Mouse (Mus musculus): Measurements from ENCODE around the gene Hist1h2ag. TPM values are rescaled to one million over a fixed set of nuclear protein-coding genes. Genes with fewer than 3 reads are reported as not detected.
"Not testable (repeated sequence)": the region's sequence is repeated elsewhere in the genome, so short reads cannot be mapped to it uniquely, and the experiment has no call there.

Gene Hist1h2ag
- polyA plus RNA-seq (2012; rRNA removed): 0.63 and 1.1 TPM in 2 replicates

- TF ChIP-seq POLR2A (IDR thresholded peaks at IDR 0.05; ENCODE audit: extremely low read depth, insufficient read depth, low read length): peak; percentile 90
- H3K4me1 ChIP-seq (ENCODE audit: control insufficient read depth, insufficient read depth, low read length): not testable (repeated sequence)
- H3K4me3 ChIP-seq (ENCODE audit: insufficient read depth, low read length): peak within 1 kb of the TSS; percentile 46
- H3K27ac ChIP-seq (ENCODE audit: insufficient read depth, low read length): peak within 1 kb of the TSS; percentile 85
Observed at GRCm38 (mm10) chr13:22042568-22043502, at the start of gene Hist1h2ag, which contains the start of gene Hist1h2bj. Hist1h2ag (minus strand) TSS chr13:22042944. Hist1h2bj (plus strand) TSS chr13:22043214.

- H3K4me3 ChIP-seq (ENCODE audit: insufficient read depth, low read length); H3K27ac ChIP-seq (ENCODE audit: insufficient read depth, low read length); H3K4me1 ChIP-seq (ENCODE audit: control insufficient read depth, insufficient read depth, low read length): not testable (repeated sequence)
Observed at GRCm38 (mm10) chr13:22084140-22084539, 41.4 kb upstream of the Hist1h2ag start, which contains the start of gene Vmn1r188. Vmn1r188 (plus strand) TSS chr13:22084440.

- TF ChIP-seq CTCF (IDR thresholded peaks at IDR 0.05; ENCODE audit: extremely low read depth, insufficient read depth, low read length): no peak
- no peak for TF ChIP-seq POLR2A (IDR thresholded peaks at IDR 0.05; ENCODE audit: extremely low read depth, insufficient read depth, low read length)
- Histone ChIP-seq H3K4me3 (ENCODE audit: insufficient read depth, low read length) (no peak overlapping the region), H3K4me1 (ENCODE audit: control insufficient read depth, insufficient read depth, low read length) (no peaks in the 10 kb centered on the region), H3K27ac (ENCODE audit: insufficient read depth, low read length) (no peak overlapping the region)
Observed at GRCm38 (mm10) chr13:22063468-22063867, 20.7 kb upstream of the Hist1h2ag start.

GRCm38 (mm10) chr13:22061422-22061821 is 18.7 kb upstream of the Hist1h2ag start:
- Histone ChIP-seq H3K4me3 (ENCODE audit: insufficient read depth, low read length) (no peak overlapping the region), H3K27ac (ENCODE audit: insufficient read depth, low read length) (no peak overlapping the region), H3K4me1 (ENCODE audit: control insufficient read depth, insufficient read depth, low read length) (no peaks in the 10 kb centered on the region)
- TF ChIP-seq CTCF (IDR thresholded peaks at IDR 0.05; ENCODE audit: extremely low read depth, insufficient read depth, low read length) (no peak), POLR2A (IDR thresholded peaks at IDR 0.05; ENCODE audit: extremely low read depth, insufficient read depth, low read length) (no peak)

- no peak for TF ChIP-seq POLR2A (IDR thresholded peaks at IDR 0.05; ENCODE audit: extremely low read depth, insufficient read depth, low read length)
- TF ChIP-seq CTCF (IDR thresholded peaks at IDR 0.05; ENCODE audit: extremely low read depth, insufficient read depth, low read length): no peak
- no peak overlapping the region for H3K4me3 ChIP-seq (ENCODE audit: insufficient read depth, low read length)
- no peaks in the 10 kb centered on the region for H3K4me1 ChIP-seq (ENCODE audit: control insufficient read depth, insufficient read depth, low read length)
- no peak overlapping the region for H3K27ac ChIP-seq (ENCODE audit: insufficient read depth, low read length)
Observed at GRCm38 (mm10) chr13:22053754-22054153, 11.0 kb upstream of the Hist1h2ag start.

- Histone ChIP-seq H3K27ac (ENCODE audit: insufficient read depth, low read length) (no peak overlapping the region), H3K4me1 (ENCODE audit: control insufficient read depth, insufficient read depth, low read length) (no peaks in the 10 kb centered on the region), H3K4me3 (ENCODE audit: insufficient read depth, low read length) (peak overlapping the region; percentile 49; the same call in 1 of the 2 replicates)
- TF ChIP-seq POLR2A (IDR thresholded peaks at IDR 0.05; ENCODE audit: extremely low read depth, insufficient read depth, low read length) (no peak), CTCF (IDR thresholded peaks at IDR 0.05; ENCODE audit: extremely low read depth, insufficient read depth, low read length) (no peak)
Observed at GRCm38 (mm10) chr13:22051523-22051859, 8.7 kb upstream of the Hist1h2ag start.

- H3K4me3 ChIP-seq (ENCODE audit: insufficient read depth, low read length): peak overlapping the region; percentile 49
- TF ChIP-seq CTCF (IDR thresholded peaks at IDR 0.05; ENCODE audit: extremely low read depth, insufficient read depth, low read length): peak; percentile 21; the same call in 1 of the 2 replicates
- TF ChIP-seq POLR2A (IDR thresholded peaks at IDR 0.05; ENCODE audit: extremely low read depth, insufficient read depth, low read length): no peak
- H3K4me1 ChIP-seq (ENCODE audit: control insufficient read depth, insufficient read depth, low read length): no peaks in the 10 kb centered on the region
- no peak overlapping the region for H3K27ac ChIP-seq (ENCODE audit: insufficient read depth, low read length)
Observed at GRCm38 (mm10) chr13:22050591-22051522, 8.1 kb upstream of the Hist1h2ag start.

- Histone ChIP-seq H3K4me1 (ENCODE audit: control insufficient read depth, insufficient read depth, low read length) (no peaks in the 10 kb centered on the region), H3K27ac (ENCODE audit: insufficient read depth, low read length) (no peak overlapping the region), H3K4me3 (ENCODE audit: insufficient read depth, low read length) (peak overlapping the region; percentile 49)
- TF ChIP-seq CTCF (IDR thresholded peaks at IDR 0.05; ENCODE audit: extremely low read depth, insufficient read depth, low read length): no peak
Observed at GRCm38 (mm10) chr13:22049737-22050440, 7.1 kb upstream of the Hist1h2ag start.

- TF ChIP-seq CTCF (IDR thresholded peaks at IDR 0.05; ENCODE audit: extremely low read depth, insufficient read depth, low read length): no peak
- Histone ChIP-seq H3K4me3 (ENCODE audit: insufficient read depth, low read length) (no peak overlapping the region; the same call in 1 of the 2 replicates), H3K27ac (ENCODE audit: insufficient read depth, low read length) (no peak overlapping the region), H3K4me1 (ENCODE audit: control insufficient read depth, insufficient read depth, low read length) (no peaks in the 10 kb centered on the region)
Observed at GRCm38 (mm10) chr13:22049041-22049440, 6.3 kb upstream of the Hist1h2ag start.

Data from cortical plate, adult 2 months (tissue).